Mouse (Mus musculus) stomach, postnatal 0 days (tissue): ENCODE measurements around the gene Acot7. TPM values are rescaled to one million over a fixed set of nuclear protein-coding genes. Genes with fewer than 3 reads are reported as not detected.

Source experiments
- ATAC-seq: fragments of 200-750 bp; cut with Nextera tagmentation; 2 replicates; pipeline ENCODE4 v1.8.0; 2017; ENCODE audit not compliant: low FRiP score, low TSS enrichment
- DNase-seq: peaks from one replicate; pipeline ENCODE4 v3.0.0-alpha.2; 2016; ENCODE audit warnings: low spot score
- H3K27ac ChIP-seq: fragments of 300-500 bp; sonication (generic); replicated peaks from 2 replicates; pipeline ENCODE4 v1.5.1; 2014; ENCODE audit warnings: mild to moderate bottlenecking, control low read depth
- H3K27me3 ChIP-seq: fragments of 300-500 bp; sonication (generic); 2 replicates; pipeline ENCODE4 v1.6.1; 2014; ENCODE audit warnings: low read length; ENCODE audit not compliant: control insufficient read depth, insufficient read depth
- H3K36me3 ChIP-seq: fragments of 300-500 bp; sonication (generic); 2 replicates; pipeline ENCODE4 v1.6.1; 2014; ENCODE audit warnings: low read length, mixed read lengths; ENCODE audit not compliant: control insufficient read depth, insufficient read depth
- H3K4me1 ChIP-seq: fragments of 300-500 bp; sonication (generic); replicated peaks from 2 replicates; pipeline ENCODE4 v1.6.1; 2014; ENCODE audit warnings: antibody characterized with exemption; ENCODE audit not compliant: control insufficient read depth, insufficient read depth
- H3K4me2 ChIP-seq: fragments of 300-500 bp; sonication (generic); replicated peaks from 2 replicates; pipeline ENCODE4 v1.6.1; 2014; ENCODE audit warnings: low read depth, mild to moderate bottlenecking, control low read depth, moderate library complexity
- H3K4me3 ChIP-seq: fragments of 300-500 bp; sonication (generic); 2 replicates; pipeline ENCODE4 v1.5.1; 2014; ENCODE audit warnings: low read depth, low read length, control low read depth
- H3K9ac ChIP-seq: fragments of 300-500 bp; sonication (generic); 2 replicates; pipeline ENCODE4 v1.6.1; 2014; ENCODE audit warnings: mild to moderate bottlenecking, low read length, control low read depth, mixed read lengths
- H3K9me3 ChIP-seq: fragments of 300-500 bp; sonication (generic); 2 replicates; pipeline ENCODE4 v1.6.1; 2016; ENCODE audit warnings: low read length; ENCODE audit not compliant: control insufficient read depth
- CTCF ChIP-seq: IDR thresholded peaks from 2 replicates; pipeline ENCODE4 v1.5.1; 2016; ENCODE audit warnings: antibody characterized with exemption, low read depth, mild to moderate bottlenecking, moderate library complexity
- EP300 ChIP-seq: optimal IDR thresholded peaks from 2 replicates; pipeline ENCODE3; 2016; ENCODE audit warnings: antibody characterized with exemption
- WGBS: fragments of 180-500 bp; shearing (Covaris S2); extraction: QIAGEN DNeasy Blood & Tissue Kit; methylation state at CpG from one replicate; pipeline ENCODE4 v1.1.7; 2014; 5-methylcytosine and 5-hydroxymethylcytosine counted together
- polyA plus RNA-seq: library from polyadenylated mRNA; unstranded; fragments of >200 nt; fragmentation: Nextera tagmentation; extraction: Ambion mirVana; gene quantifications from 2 replicates; pipeline ENCODE4 v1.2.1, GENCODE M21; 2015

The Acot7 gene
- polyA plus RNA-seq, 1 experiment from 2014 or later, result 55.0 TPM

DNA sequence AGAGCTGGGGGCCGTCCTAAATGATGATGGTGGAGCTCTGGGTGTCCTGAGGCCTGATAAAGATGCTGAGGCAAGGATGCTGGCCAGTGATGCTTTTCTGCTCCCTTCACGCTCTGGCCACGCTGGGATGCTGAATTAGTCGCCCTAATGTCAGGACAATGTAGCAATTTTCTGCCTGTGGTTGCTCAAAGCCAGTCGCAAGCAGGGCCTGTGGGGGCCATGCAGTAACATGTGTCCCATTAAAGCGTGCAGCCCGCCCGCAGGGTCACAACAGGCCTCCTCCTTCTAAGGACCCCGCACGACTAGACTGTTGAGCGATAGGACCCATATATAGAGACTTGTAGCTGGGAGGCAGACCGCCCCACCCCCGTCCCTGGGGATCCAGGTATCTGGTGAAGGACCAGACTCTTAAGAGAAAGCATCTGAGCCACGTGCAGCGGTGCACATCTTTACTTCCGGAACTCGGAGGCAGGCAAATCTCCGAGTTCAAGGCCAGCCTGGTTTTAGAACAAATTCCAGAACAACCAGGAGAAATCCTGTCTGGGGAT lies 110.5 kb downstream of the Acot7 start:
- peaks cover 25% of the 10 kb centered on the region; the same call in 1 of the 2 replicates for H3K27me3 ChIP-seq
- H3K36me3 ChIP-seq, result no peaks in the 10 kb centered on the region
- 55% methylated on average over 18 of the region's 18 CpGs for WGBS
- no peak for TF ChIP-seq CTCF
- no peak for TF ChIP-seq EP300
- no peak for DNase-seq
- no peak overlapping the region for H3K4me3 ChIP-seq
- H3K9me3 ChIP-seq, result no peaks in the 10 kb centered on the region
- H3K4me2 ChIP-seq, result no peak overlapping the region
- H3K27ac ChIP-seq, result no peak overlapping the region
- H3K9ac ChIP-seq, result no peak overlapping the region
- H3K4me1 ChIP-seq, result no peaks in the 10 kb centered on the region; the same call in 1 of the 2 replicates
- ATAC-seq, result no peak

DNA sequence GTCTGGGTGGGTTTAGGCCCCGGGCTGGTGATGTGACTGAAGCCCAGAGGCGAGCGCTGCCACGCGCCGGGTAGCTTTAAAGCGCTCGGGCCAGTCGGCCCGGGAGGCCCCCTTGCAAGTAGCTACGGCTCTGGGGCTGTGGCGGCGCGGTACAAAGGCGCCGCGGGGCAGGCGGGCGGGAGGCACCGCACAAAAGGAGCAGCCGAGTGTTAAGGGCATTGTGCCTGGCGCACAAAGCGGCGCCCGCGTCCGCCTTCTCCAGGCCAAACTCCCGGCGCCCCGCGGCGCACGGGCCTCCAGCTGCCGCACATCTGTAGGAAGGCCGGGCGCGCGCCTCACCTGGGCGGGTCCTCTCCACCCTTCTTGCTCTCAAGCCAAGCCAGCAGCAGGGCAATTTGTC lies 112.5 kb downstream of the Acot7 start:
- Histone ChIP-seq H3K4me1 (no peaks in the 10 kb centered on the region; the same call in 1 of the 2 replicates), H3K9me3 (no peaks in the 10 kb centered on the region), H3K27ac (no peak overlapping the region), H3K9ac (no peak overlapping the region), H3K27me3 (peaks cover 25% of the 10 kb centered on the region; the same call in 1 of the 2 replicates), H3K4me2 (peak overlapping the region; percentile 41; the same call in 1 of the 2 replicates), H3K4me3 (peak overlapping the region; percentile 10; the same call in 1 of the 2 replicates), H3K36me3 (no peaks in the 10 kb centered on the region)
- 2% methylated on average over 26 of the region's 39 CpGs for WGBS
- ATAC-seq (no peak), DNase-seq (peak; percentile 32)
- TF ChIP-seq CTCF (no peak), EP300 (no peak)

DNA sequence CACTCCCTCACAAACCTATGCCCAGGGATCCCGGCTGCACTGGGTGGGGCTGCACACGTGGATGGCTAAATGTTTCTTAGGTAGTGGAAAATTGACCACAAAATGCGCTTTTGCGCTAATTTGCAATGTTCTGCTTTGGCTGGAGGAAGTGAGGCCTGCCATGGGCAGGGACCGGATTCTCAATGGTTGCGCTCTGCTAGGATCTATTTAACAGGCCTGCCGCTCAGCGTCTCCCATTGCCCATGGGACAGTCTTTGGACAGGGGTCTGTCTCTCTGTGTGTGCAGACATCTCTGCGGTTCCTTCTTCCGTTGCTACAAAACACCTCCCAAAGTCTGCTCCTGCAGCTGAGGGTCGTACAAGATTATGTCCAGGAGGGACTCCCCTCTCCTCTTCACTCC lies 113.1 kb downstream of the Acot7 start:
- TF ChIP-seq EP300, result no peak
- no peak for TF ChIP-seq CTCF
- Histone ChIP-seq H3K27me3 (peaks cover 25% of the 10 kb centered on the region; the same call in 1 of the 2 replicates), H3K9me3 (no peaks in the 10 kb centered on the region), H3K36me3 (no peaks in the 10 kb centered on the region), H3K27ac (no peak overlapping the region), H3K4me1 (no peaks in the 10 kb centered on the region; the same call in 1 of the 2 replicates), H3K4me2 (no peak overlapping the region), H3K9ac (no peak overlapping the region), H3K4me3 (no peak overlapping the region)
- ATAC-seq (no peak), DNase-seq (no peak)
- 34% methylated on average over 11 of the region's 11 CpGs for WGBS

DNA sequence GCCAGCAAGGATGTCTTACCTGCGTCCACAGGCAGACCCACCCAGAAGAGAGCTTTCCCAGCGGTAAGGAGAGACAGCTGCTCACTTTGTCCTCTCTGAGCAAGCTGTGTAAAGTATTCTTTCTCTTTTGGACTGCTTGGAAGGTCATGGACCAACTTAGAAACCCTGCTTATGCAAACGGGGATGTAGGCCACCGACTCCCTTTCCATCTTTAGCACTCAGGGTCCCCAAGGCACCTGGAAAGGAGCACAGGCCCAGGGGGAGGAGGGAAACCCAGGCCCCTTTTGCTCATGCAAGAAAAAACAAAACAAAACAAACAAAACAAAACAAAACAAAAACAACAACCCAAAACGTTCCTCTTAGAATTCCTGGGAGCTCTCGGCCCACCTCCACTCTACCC lies 113.6 kb downstream of the Acot7 start, which contains the start of gene Hes3:
Gene Hes3 (minus strand): TSS at position 101 of the 400 bp plus-strand sequence.
- Histone ChIP-seq H3K4me2 (peak within 1 kb of the TSS; percentile 41; the same call in 1 of the 2 replicates), H3K9me3 (no peaks in the 10 kb centered on the region), H3K4me3 (peak within 1 kb of the TSS; percentile 10; the same call in 1 of the 2 replicates), H3K4me1 (no peaks in the 10 kb centered on the region; the same call in 1 of the 2 replicates), H3K27ac (no peak within 1 kb of the TSS), H3K36me3 (no peaks in the 10 kb centered on the region), H3K27me3 (peaks cover 19% of the 10 kb centered on the region; the same call in 1 of the 2 replicates), H3K9ac (no peak within 1 kb of the TSS)
- no peak for TF ChIP-seq EP300
- no peak for TF ChIP-seq CTCF
- DNase-seq (no peak), ATAC-seq (no peak)
- WGBS, result 25% methylated on average over 6 of the region's 6 CpGs

DNA sequence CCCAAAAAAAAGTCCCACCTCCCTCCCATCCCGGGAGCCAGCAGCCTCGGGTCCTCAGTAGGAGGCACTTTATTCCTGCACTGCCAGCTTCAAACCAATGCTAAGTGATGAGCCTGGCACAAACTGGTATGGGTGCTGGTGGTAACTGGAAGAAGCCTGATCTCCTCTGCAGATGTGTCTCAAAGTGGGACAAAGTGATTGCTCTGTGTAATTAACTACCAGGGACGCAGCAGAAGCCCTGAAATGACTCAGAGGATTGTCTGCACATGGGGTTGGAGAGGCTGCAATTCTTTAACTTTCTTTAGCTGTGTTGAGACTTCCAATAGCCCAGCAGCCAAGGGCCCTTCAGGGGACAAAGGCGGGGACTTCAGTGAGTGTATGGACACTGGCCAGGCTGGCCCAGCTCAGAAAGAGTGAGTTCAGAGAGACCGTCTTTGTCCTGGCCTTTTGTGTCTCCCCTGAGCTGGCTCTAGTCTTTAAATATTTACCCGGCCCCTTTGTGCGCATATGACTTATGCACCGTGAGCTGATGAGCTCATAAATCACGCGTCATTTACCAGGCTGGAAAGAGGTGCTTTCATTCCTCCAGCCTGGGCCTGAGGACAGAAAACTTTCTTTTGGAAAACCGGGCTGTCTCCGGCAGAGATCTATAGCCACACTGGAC lies 114.3 kb downstream of the Acot7 start:
- no peaks in the 10 kb centered on the region for H3K9me3 ChIP-seq
- H3K27me3 ChIP-seq, result peaks cover 13% of the 10 kb centered on the region; the same call in 1 of the 2 replicates

More for the DNA sequence above, 114.3 kb downstream of the Acot7 start:
- TF ChIP-seq EP300 (no peak), CTCF (no peak)
- WGBS, result 13% methylated on average over 12 of the region's 12 CpGs
- Histone ChIP-seq H3K4me2 (no peak overlapping the region), H3K36me3 (no peaks in the 10 kb centered on the region), H3K4me1 (no peaks in the 10 kb centered on the region; the same call in 1 of the 2 replicates), H3K4me3 (no peak overlapping the region), H3K9ac (no peak overlapping the region), H3K27ac (no peak overlapping the region)
- DNase-seq (no peak), ATAC-seq (no peak)
